Mouse (Mus musculus) forelimb bud, embryonic 11.5 days (tissue): Measurements from ENCODE around the gene 7530416G11Rik.

ENCODE experiments used
- DNase-seq: peaks from one replicate; pipeline ENCODE4 v3.0.0-alpha.2; 2012; ENCODE audit warnings: low read depth, low spot score

Gene 7530416G11Rik

GRCm38 (mm10) chr15:85480630-85481029 lies 22.4 kb downstream of the 7530416G11Rik start:
- no peak for DNase-seq

GRCm38 (mm10) chr15:85479919-85480318 lies 23.1 kb downstream of the 7530416G11Rik start:
- no peak for DNase-seq

- DNase-seq = no peak
These were observed 23.7 kb downstream of the 7530416G11Rik start for GRCm38 (mm10) chr15:85479365-85479764.

- DNase-seq = peak; percentile 56
These were observed 25.4 kb downstream of the 7530416G11Rik start for GRCm38 (mm10) chr15:85477584-85477983.

- no peak for DNase-seq
These were observed 28.3 kb downstream of the 7530416G11Rik start for GRCm38 (mm10) chr15:85474697-85475096.

- DNase-seq = no peak
These were observed 33.6 kb downstream of the 7530416G11Rik start for GRCm38 (mm10) chr15:85469401-85469800.

- DNase-seq = no peak
These were observed 36.5 kb downstream of the 7530416G11Rik start for GRCm38 (mm10) chr15:85466456-85467067.

- DNase-seq = peak; percentile 63
These were observed 38.0 kb downstream of the 7530416G11Rik start for GRCm38 (mm10) chr15:85464823-85465565.

GRCm38 (mm10) chr15:85464190-85464589 lies 38.8 kb downstream of the 7530416G11Rik start:
- no peak for DNase-seq

GRCm38 (mm10) chr15:85463027-85463790 lies 39.8 kb downstream of the 7530416G11Rik start:
- no peak for DNase-seq

- no peak for DNase-seq
These were observed 40.9 kb downstream of the 7530416G11Rik start for GRCm38 (mm10) chr15:85462138-85462537.

- DNase-seq = no peak
These were observed 41.5 kb downstream of the 7530416G11Rik start for GRCm38 (mm10) chr15:85461541-85461940.

GRCm38 (mm10) chr15:85458631-85459082 lies 44.4 kb downstream of the 7530416G11Rik start:
- no peak for DNase-seq

GRCm38 (mm10) chr15:85457838-85458237 lies 45.2 kb downstream of the 7530416G11Rik start:
- DNase-seq = no peak

- no peak for DNase-seq
These were observed 46.1 kb downstream of the 7530416G11Rik start for GRCm38 (mm10) chr15:85456891-85457290.

GRCm38 (mm10) chr15:85446652-85447051 lies 56.4 kb downstream of the 7530416G11Rik start:
- DNase-seq = no peak
